Mouse (Mus musculus): ENCODE data around the gene Acsf2. TPM values are rescaled to one million over a fixed set of nuclear protein-coding genes. Genes with fewer than 3 reads are reported as not detected.

The Acsf2 gene
- polyA plus RNA-seq, 2 experiments, result 1.4 to 3.9 TPM

DNA sequence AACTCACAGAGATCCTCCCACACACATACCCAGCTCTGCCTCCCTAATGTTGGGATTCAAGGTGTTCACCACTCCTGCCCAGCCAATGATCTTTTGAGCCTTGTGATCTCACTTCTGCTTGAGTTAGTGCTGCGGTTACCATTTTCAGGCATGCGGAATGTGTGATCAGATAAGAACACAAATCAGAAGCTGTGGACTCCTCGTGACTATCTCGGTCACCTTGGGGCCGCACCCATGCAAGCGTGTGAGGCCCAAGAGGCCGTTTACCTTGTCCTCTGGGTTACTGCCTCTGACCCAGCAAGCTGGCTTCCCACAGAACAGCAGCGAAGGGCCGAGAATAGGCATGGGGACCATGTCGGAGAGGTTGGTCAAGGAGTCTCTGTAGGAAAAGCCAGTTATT lies 92.7 kb downstream of the Acsf2 start:
- no peaks in the 10 kb centered on the region for H3K36me3 ChIP-seq (replicated peaks; ENCODE audit: control insufficient read depth, insufficient read depth, low read depth)
- H3K4me1 ChIP-seq (replicated peaks; ENCODE audit: control insufficient read depth in 2 of 2, insufficient read depth in 2 of 2, low read length in 1 of 2), result no peaks in the 10 kb centered on the region
- H3K27ac ChIP-seq, result no peak overlapping the region
- no peaks in the 10 kb centered on the region for H3K9me3 ChIP-seq (ENCODE audit: control insufficient read depth, low read length)
- TF ChIP-seq CTCF (IDR thresholded peaks at IDR 0.05; ENCODE audit: low read depth) (no peak), EP300 (IDR thresholded peaks at IDR 0.05; ENCODE audit: low read depth) (no peak)
- WGBS (ENCODE audit: insufficient replicate concordance), result 57% methylated on average over 10 of the region's 10 CpGs
- ATAC-seq (ENCODE audit: insufficient read depth) (no peak), DNase-seq (ENCODE audit: low read depth in 3 of 3, low spot score in 3 of 3) (no peak)
- no peak overlapping the region for H3K4me2 ChIP-seq (ENCODE audit: low read depth)
- no peaks in the 10 kb centered on the region for H3K27me3 ChIP-seq (ENCODE audit: control insufficient read depth, insufficient read depth, low read length)
- no peak overlapping the region for H3K4me3 ChIP-seq (ENCODE audit: insufficient read depth in 1 of 2, low read depth in 2 of 2, low read length in 2 of 2)
- H3K9ac ChIP-seq (replicated peaks), result no peak overlapping the region

Other genes starting within 250 kb of the Acsf2 start
- 3.5 and 4.9 TPM in 2 replicates for gene Abcc3, start 208.9 kb downstream of the Acsf2 start, polyA plus RNA-seq (2012; rRNA removed)
- gene Abcc3, start 208.9 kb downstream of the Acsf2 start, polyA plus RNA-seq (2014; fragmentation: Nextera tagmentation; extraction: Ambion mirVana), result 4.7 and 6.5 TPM in 2 replicates
- 6.1 and 7.3 TPM in 2 replicates for gene Cacna1g, start 127.7 kb downstream of the Acsf2 start, polyA plus RNA-seq (2012; rRNA removed)
- 0.89 and 3.1 TPM in 2 replicates for gene Cacna1g, start 127.7 kb downstream of the Acsf2 start, polyA plus RNA-seq (2014; fragmentation: Nextera tagmentation; extraction: Ambion mirVana)
- not detected in 2 replicates for gene Spata20, start 115.7 kb downstream of the Acsf2 start, polyA plus RNA-seq (2012; rRNA removed)
- not detected in 2 replicates for gene Spata20, start 115.7 kb downstream of the Acsf2 start, polyA plus RNA-seq (2014; fragmentation: Nextera tagmentation; extraction: Ambion mirVana)
- 0.02 and 0.04 TPM in 2 replicates for gene Epn3, start 101.9 kb downstream of the Acsf2 start, polyA plus RNA-seq (2012; rRNA removed)
- not detected in 2 replicates for gene Epn3, start 101.9 kb downstream of the Acsf2 start, polyA plus RNA-seq (2014; fragmentation: Nextera tagmentation; extraction: Ambion mirVana)
- gene Mycbpap, start 80.1 kb downstream of the Acsf2 start, polyA plus RNA-seq (2012; rRNA removed), result 0.03 and 0.09 TPM in 2 replicates
- gene Mycbpap, start 80.1 kb downstream of the Acsf2 start, polyA plus RNA-seq (2014; fragmentation: Nextera tagmentation; extraction: Ambion mirVana), result not detected in 2 replicates
- gene Rsad1, start 52.6 kb downstream of the Acsf2 start, polyA plus RNA-seq (2012; rRNA removed), result 1.2 and 1.4 TPM in 2 replicates
- gene Rsad1, start 52.6 kb downstream of the Acsf2 start, polyA plus RNA-seq (2014; fragmentation: Nextera tagmentation; extraction: Ambion mirVana), result 0.51 and 0.72 TPM in 2 replicates
- 0.02 and 0.03 TPM in 2 replicates for gene Chad, start 36.8 kb downstream of the Acsf2 start, polyA plus RNA-seq (2012; rRNA removed)
- gene Chad, start 36.8 kb downstream of the Acsf2 start, polyA plus RNA-seq (2014; fragmentation: Nextera tagmentation; extraction: Ambion mirVana), result 0.09 TPM in 1 of 2 replicates, not detected in the other
- 36.3 and 52.7 TPM in 2 replicates for gene Lrrc59, start 27.9 kb upstream of the Acsf2 start, polyA plus RNA-seq (2012; rRNA removed)
- 66.4 and 73.4 TPM in 2 replicates for gene Lrrc59, start 27.9 kb upstream of the Acsf2 start, polyA plus RNA-seq (2014; fragmentation: Nextera tagmentation; extraction: Ambion mirVana)
- 45.0 and 61.3 TPM in 2 replicates for gene Mrpl27, start 51.9 kb upstream of the Acsf2 start, polyA plus RNA-seq (2012; rRNA removed)
- gene Mrpl27, start 51.9 kb upstream of the Acsf2 start, polyA plus RNA-seq (2014; fragmentation: Nextera tagmentation; extraction: Ambion mirVana), result 56.8 and 58.6 TPM in 2 replicates
- 12.8 and 15.4 TPM in 2 replicates for gene Eme1, start 52.1 kb upstream of the Acsf2 start, polyA plus RNA-seq (2012; rRNA removed)
- gene Eme1, start 52.1 kb upstream of the Acsf2 start, polyA plus RNA-seq (2014; fragmentation: Nextera tagmentation; extraction: Ambion mirVana), result 13.0 and 15.7 TPM in 2 replicates
- 2.8 and 3.6 TPM in 2 replicates for gene Xylt2, start 75.6 kb upstream of the Acsf2 start, polyA plus RNA-seq (2012; rRNA removed)
- 1.8 and 2.7 TPM in 2 replicates for gene Xylt2, start 75.6 kb upstream of the Acsf2 start, polyA plus RNA-seq (2014; fragmentation: Nextera tagmentation; extraction: Ambion mirVana)
- gene Gm11541, start 102.6 kb upstream of the Acsf2 start, polyA plus RNA-seq (2012; rRNA removed), result not detected in 2 replicates
- gene Gm11541, start 102.6 kb upstream of the Acsf2 start, polyA plus RNA-seq (2014; fragmentation: Nextera tagmentation; extraction: Ambion mirVana), result not detected in 2 replicates
- gene Cdc34b, start 139.9 kb upstream of the Acsf2 start, polyA plus RNA-seq (2012; rRNA removed), result 0.03 TPM in 1 of 2 replicates, not detected in the other
- 0.08 TPM in 1 of 2 replicates, not detected in the other for gene Cdc34b, start 139.9 kb upstream of the Acsf2 start, polyA plus RNA-seq (2014; fragmentation: Nextera tagmentation; extraction: Ambion mirVana)
- not detected in 2 replicates for gene Tmem92, start 180.8 kb upstream of the Acsf2 start, polyA plus RNA-seq (2012; rRNA removed)
- gene Tmem92, start 180.8 kb upstream of the Acsf2 start, polyA plus RNA-seq (2014; fragmentation: Nextera tagmentation; extraction: Ambion mirVana), result not detected in 2 replicates